Mouse (Mus musculus) forebrain, embryonic 11.5 days (tissue): ENCODE measurements around the gene Gsc2. TPM values are rescaled to one million over a fixed set of nuclear protein-coding genes. Genes with fewer than 3 reads are reported as not detected.

ENCODE experiments used
- ATAC-seq: fragments of 200-750 bp; cut with Nextera tagmentation; replicated peaks from 2 replicates; pipeline ENCODE4 v1.8.0; 2017; ENCODE audit warnings: moderate TSS enrichment; ENCODE audit not compliant: low FRiP score
- DNase-seq: peaks from one replicate; pipeline ENCODE4 v3.0.0-alpha.2; 2017; ENCODE audit warnings: low spot score
- H3K27ac ChIP-seq: fragments of 300-500 bp; sonication (generic); 2 replicates; pipeline ENCODE4 v1.5.1; 2014; ENCODE audit warnings: low read depth, low read length
- H3K27me3 ChIP-seq: fragments of 300-500 bp; sonication (generic); 2 replicates; pipeline ENCODE4 v1.6.1; 2014; ENCODE audit warnings: mild to moderate bottlenecking, low read length, mixed read lengths; ENCODE audit not compliant: control insufficient read depth, insufficient read depth
- H3K36me3 ChIP-seq: fragments of 300-500 bp; sonication (generic); 2 replicates; pipeline ENCODE4 v1.6.1; 2014; ENCODE audit warnings: mild to moderate bottlenecking, low read length, moderate library complexity, mixed read lengths; ENCODE audit not compliant: control insufficient read depth, insufficient read depth
- H3K4me1 ChIP-seq: fragments of 300-500 bp; sonication (generic); replicated peaks from 2 replicates; pipeline ENCODE4 v1.6.1; 2014; ENCODE audit warnings: low read length, mixed read lengths; ENCODE audit not compliant: control insufficient read depth, insufficient read depth
- H3K4me2 ChIP-seq: fragments of 300-500 bp; sonication (generic); 2 replicates; pipeline ENCODE4 v1.6.1; 2014; ENCODE audit warnings: low read depth, mild to moderate bottlenecking, low read length, moderate library complexity, mixed read lengths; ENCODE audit not compliant: severe bottlenecking
- H3K4me3 ChIP-seq: fragments of 300-500 bp; sonication (generic); 2 replicates; pipeline ENCODE4 v1.5.1; 2014; ENCODE audit warnings: low read depth, low read length
- H3K9ac ChIP-seq: fragments of 300-500 bp; sonication (generic); 2 replicates; pipeline ENCODE4 v1.6.1; 2014; ENCODE audit warnings: low read length
- H3K9me3 ChIP-seq: fragments of 300-500 bp; sonication (generic); 2 replicates; pipeline ENCODE4 v1.6.1; 2016; ENCODE audit warnings: low read length, mixed read lengths; ENCODE audit not compliant: control insufficient read depth
- WGBS: fragments of 180-500 bp; shearing (Covaris S2); extraction: QIAGEN DNeasy Blood & Tissue Kit; methylation state at CpG from one replicate; pipeline ENCODE4 v1.1.7; 2014; 5-methylcytosine and 5-hydroxymethylcytosine counted together
- polyA plus RNA-seq: library from polyadenylated mRNA; unstranded; fragments of >200 nt; fragmentation: Nextera tagmentation; extraction: Ambion mirVana; gene quantifications from 2 replicates; pipeline ENCODE4 v1.2.1, GENCODE M21; 2014

The Gsc2 gene
- polyA plus RNA-seq, 1 experiment from 2014 or later: not detected

DNA sequence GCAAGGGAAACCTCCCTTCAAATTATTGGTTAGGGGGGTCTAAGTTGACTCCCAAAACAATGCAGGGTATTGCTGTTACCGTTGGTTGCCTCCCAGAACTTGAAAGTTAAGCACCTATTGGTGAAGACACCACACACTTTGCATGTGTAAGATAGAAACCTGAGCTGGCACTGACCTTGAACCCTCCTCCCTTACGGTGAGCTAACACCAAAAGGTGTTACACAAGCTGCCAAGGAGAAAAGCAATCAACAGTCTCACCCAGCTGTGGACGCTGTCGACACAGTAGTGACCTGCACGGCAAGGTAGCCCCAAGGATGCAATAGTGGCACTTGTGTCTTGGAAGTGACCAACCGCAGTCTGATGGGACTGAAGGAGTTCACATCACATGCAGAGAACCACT lies 30.7 kb downstream of the Gsc2 start:
- Histone ChIP-seq H3K4me1 (0 out of 2 replicates have a peak, but pooled peaks cover 2% of the 10 kb centered on the region), H3K9ac (no peak overlapping the region), H3K9me3 (no peaks in the 10 kb centered on the region), H3K27me3 (no peaks in the 10 kb centered on the region), H3K36me3 (no peaks in the 10 kb centered on the region), H3K4me3 (no peak overlapping the region), H3K27ac (no peak overlapping the region), H3K4me2 (no peak overlapping the region)
- DNase-seq (no peak), ATAC-seq (no peak)
- 93% methylated on average over 6 of the region's 6 CpGs for WGBS

GRCm38 (mm10) chr16:17882196-17882595 lies 32.7 kb downstream of the Gsc2 start:
- Histone ChIP-seq H3K9ac (no peak overlapping the region), H3K4me2 (no peak overlapping the region), H3K36me3 (no peaks in the 10 kb centered on the region; the same call in 1 of the 2 replicates), H3K4me1 (0 out of 2 replicates have a peak, but pooled peaks cover 2% of the 10 kb centered on the region), H3K4me3 (no peak overlapping the region), H3K9me3 (no peaks in the 10 kb centered on the region), H3K27ac (no peak overlapping the region), H3K27me3 (no peaks in the 10 kb centered on the region)
- DNase-seq (no peak), ATAC-seq (no peak)

GRCm38 (mm10) chr16:17879571-17879970 lies 35.3 kb downstream of the Gsc2 start:
- DNase-seq (no peak), ATAC-seq (no peak)
- no peaks in the 10 kb centered on the region; the same call in 1 of the 2 replicates for H3K36me3 ChIP-seq
- H3K27ac ChIP-seq: no peak overlapping the region
- H3K4me2 ChIP-seq: no peak overlapping the region
- WGBS: 96% methylated on average over 4 of the region's 4 CpGs
- no peaks in the 10 kb centered on the region for H3K27me3 ChIP-seq
- no peaks in the 10 kb centered on the region for H3K9me3 ChIP-seq
- H3K4me1 ChIP-seq: no peaks in the 10 kb centered on the region
- H3K4me3 ChIP-seq: no peak overlapping the region
- no peak overlapping the region for H3K9ac ChIP-seq

GRCm38 (mm10) chr16:17876096-17876495 lies 38.8 kb downstream of the Gsc2 start:
- no peaks in the 10 kb centered on the region for H3K9me3 ChIP-seq
- no peak overlapping the region for H3K9ac ChIP-seq
- no peak overlapping the region for H3K27ac ChIP-seq
- DNase-seq (no peak), ATAC-seq (no peak)
- no peaks in the 10 kb centered on the region; the same call in 1 of the 2 replicates for H3K36me3 ChIP-seq
- H3K4me1 ChIP-seq: no peaks in the 10 kb centered on the region
- WGBS: 98% methylated on average over 1 of the region's 1 CpGs
- no peak overlapping the region for H3K4me3 ChIP-seq
- H3K4me2 ChIP-seq: no peak overlapping the region
- H3K27me3 ChIP-seq: no peaks in the 10 kb centered on the region

DNA sequence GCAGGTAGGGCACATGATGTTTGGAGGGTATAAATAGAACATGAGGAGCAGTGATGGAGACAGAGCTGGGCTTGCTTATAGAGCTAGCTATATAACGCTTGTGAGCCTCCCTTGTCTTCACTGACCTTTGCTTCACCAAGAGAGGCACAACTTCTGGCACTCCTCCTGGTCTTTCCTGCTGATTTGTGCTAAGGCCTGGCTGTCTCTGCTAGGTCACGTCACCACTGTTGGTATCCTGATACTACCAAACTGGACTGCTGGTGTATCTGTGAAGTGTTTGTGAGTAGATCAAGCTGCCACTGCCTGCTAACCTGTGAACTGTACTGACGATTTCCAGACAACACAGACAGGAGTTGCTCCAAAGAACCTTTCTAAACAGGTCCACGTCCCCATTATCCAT lies 39.7 kb downstream of the Gsc2 start:
- no peaks in the 10 kb centered on the region; the same call in none of the 2 replicates for H3K36me3 ChIP-seq
- no peak overlapping the region for H3K4me3 ChIP-seq
- 90% methylated on average over 4 of the region's 4 CpGs for WGBS
- H3K4me1 ChIP-seq: no peaks in the 10 kb centered on the region
- H3K27ac ChIP-seq: no peak overlapping the region
- ATAC-seq (no peak), DNase-seq (no peak)
- no peaks in the 10 kb centered on the region for H3K9me3 ChIP-seq
- H3K27me3 ChIP-seq: no peaks in the 10 kb centered on the region
- H3K9ac ChIP-seq: no peak overlapping the region
- H3K4me2 ChIP-seq: no peak overlapping the region

- DNase-seq: no peak
- 78% methylated on average over 4 of the region's 4 CpGs for WGBS
- no peak for ATAC-seq
These were observed 41.9 kb downstream of the Gsc2 start for GRCm38 (mm10) chr16:17872995-17873394.

GRCm38 (mm10) chr16:17871248-17871647 lies 43.6 kb downstream of the Gsc2 start:
- Histone ChIP-seq H3K4me3 (no peak overlapping the region), H3K9me3 (no peaks in the 10 kb centered on the region), H3K4me2 (no peak overlapping the region), H3K27me3 (no peaks in the 10 kb centered on the region), H3K27ac (no peak overlapping the region), H3K9ac (no peak overlapping the region), H3K4me1 (no peaks in the 10 kb centered on the region), H3K36me3 (no peaks in the 10 kb centered on the region; the same call in none of the 2 replicates)
- no peak for DNase-seq
- no peak for ATAC-seq
- 97% methylated on average over 5 of the region's 5 CpGs for WGBS

More at GRCm38 (mm10) chr16:17872995-17873394, 41.9 kb downstream of the Gsc2 start:
- H3K9ac ChIP-seq: no peak overlapping the region
- H3K36me3 ChIP-seq: no peaks in the 10 kb centered on the region; the same call in none of the 2 replicates
- H3K4me2 ChIP-seq: no peak overlapping the region
- no peak overlapping the region for H3K4me3 ChIP-seq
- H3K4me1 ChIP-seq: no peaks in the 10 kb centered on the region
- no peaks in the 10 kb centered on the region for H3K9me3 ChIP-seq
- H3K27ac ChIP-seq: no peak overlapping the region
- no peaks in the 10 kb centered on the region for H3K27me3 ChIP-seq

DNA sequence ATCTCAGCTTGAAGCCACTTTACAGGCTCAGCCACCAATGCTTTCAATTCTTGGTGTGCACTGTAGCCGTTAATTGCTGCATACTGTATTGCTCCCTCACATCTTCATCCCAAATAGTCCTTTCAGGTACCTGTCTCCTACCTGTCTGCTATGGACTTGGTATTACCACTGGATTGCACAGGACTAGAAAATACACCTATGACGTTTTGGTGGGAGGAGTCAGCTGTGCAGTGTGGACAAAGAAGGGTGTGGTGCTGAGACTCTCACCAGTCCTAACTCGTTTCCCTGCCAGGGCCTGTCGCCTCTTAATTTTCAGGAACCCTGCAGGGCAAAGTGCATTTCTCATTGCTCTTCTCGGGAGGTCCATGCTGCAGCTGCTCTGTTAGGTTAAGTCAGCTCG lies 49.1 kb downstream of the Gsc2 start:
- WGBS: 73% methylated on average over 6 of the region's 6 CpGs
- Histone ChIP-seq H3K36me3 (no peaks in the 10 kb centered on the region; the same call in 1 of the 2 replicates), H3K4me1 (no peaks in the 10 kb centered on the region), H3K9me3 (no peaks in the 10 kb centered on the region), H3K4me2 (no peak overlapping the region), H3K27me3 (no peaks in the 10 kb centered on the region), H3K9ac (no peak overlapping the region), H3K4me3 (no peak overlapping the region), H3K27ac (no peak overlapping the region)
- DNase-seq (no peak), ATAC-seq (no peak)

- ATAC-seq (no peak), DNase-seq (no peak)
- Histone ChIP-seq H3K27ac (no peak overlapping the region), H3K9ac (no peak overlapping the region), H3K9me3 (no peaks in the 10 kb centered on the region), H3K27me3 (no peaks in the 10 kb centered on the region), H3K36me3 (no peaks in the 10 kb centered on the region), H3K4me2 (no peak overlapping the region), H3K4me1 (no peaks in the 10 kb centered on the region), H3K4me3 (no peak overlapping the region)
- over 99% methylated on average over 2 of the region's 2 CpGs for WGBS
These were observed 49.6 kb downstream of the Gsc2 start for GRCm38 (mm10) chr16:17865293-17865692.
